Mouse (Mus musculus) myocyte (in vitro differentiated cells): ENCODE measurements around the gene Celf3. TPM values are rescaled to one million over a fixed set of nuclear protein-coding genes. Genes with fewer than 3 reads are reported as not detected.

ENCODE experiments used
- H3K27me3 ChIP-seq: one replicate; pipeline ENCODE4 v1.6.1; 2011; ENCODE audit not compliant: control insufficient read depth, insufficient read depth, insufficient read length
- H3K36me3 ChIP-seq: one replicate; pipeline ENCODE4 v1.6.1; 2011; ENCODE audit not compliant: control insufficient read depth, insufficient read depth
- H3K4me2 ChIP-seq: one replicate; pipeline ENCODE4 v1.6.1; 2011; ENCODE audit warnings: low read depth, control low read depth
- H3K4me3 ChIP-seq: one replicate; pipeline ENCODE4 v1.5.1; 2011; ENCODE audit warnings: mild to moderate bottlenecking, control low read depth, moderate library complexity
- H3K79me2 ChIP-seq: one replicate; pipeline ENCODE4 v1.6.1; 2011; ENCODE audit not compliant: control insufficient read depth, insufficient read depth
- H3ac ChIP-seq: one replicate; pipeline ENCODE4 v1.6.1; 2011; ENCODE audit not compliant: control insufficient read depth, insufficient read length
- CEBPB ChIP-seq: IDR thresholded peaks from 2 replicates; pipeline ENCODE4 v1.6.1; 2011; ENCODE audit warnings: mild to moderate bottlenecking, moderate library complexity; ENCODE audit not compliant: poor library complexity, insufficient read depth, severe bottlenecking
- E2F4 ChIP-seq: IDR thresholded peaks from one replicate; pipeline ENCODE4 v1.6.1; 2011; ENCODE audit warnings: mild to moderate bottlenecking, control low read depth, moderate library complexity; ENCODE audit not compliant: insufficient read depth
- MAX ChIP-seq: IDR thresholded peaks from one replicate; pipeline ENCODE4 v1.6.1; 2011; ENCODE audit warnings: low read depth, mild to moderate bottlenecking, control low read depth
- MYOD1 ChIP-seq, 3 experiments: IDR thresholded peaks; one replicate each; pipeline ENCODE4 v1.6.1; 2011; ENCODE audit warnings: control low read depth in 2 of 3, low read depth in 2 of 3, mild to moderate bottlenecking in 2 of 3, moderate library complexity in 1 of 3; ENCODE audit not compliant: insufficient read length in 2 of 3, control insufficient read depth in 1 of 3
- MYOG ChIP-seq, 3 experiments: IDR thresholded peaks; one replicate each; pipeline ENCODE4 v1.6.1; 2011; ENCODE audit warnings: control low read depth in 2 of 3, low read depth in 2 of 3, mild to moderate bottlenecking in 2 of 3; ENCODE audit not compliant: insufficient read length in 2 of 3, control insufficient read depth in 1 of 3, insufficient read depth in 1 of 3
- POLR2A ChIP-seq: IDR thresholded peaks from one replicate; pipeline ENCODE4 v1.6.1; 2011; ENCODE audit warnings: low read depth, mild to moderate bottlenecking, control low read depth, moderate library complexity; ENCODE audit not compliant: insufficient read length
- POLR2AphosphoS2 ChIP-seq: IDR thresholded peaks from one replicate; pipeline ENCODE4 v1.6.1; 2011; ENCODE audit warnings: low read depth, control low read depth; ENCODE audit not compliant: insufficient read length
- REST ChIP-seq: IDR thresholded peaks from one replicate; pipeline ENCODE4 v1.6.1; 2011; ENCODE audit warnings: mild to moderate bottlenecking, control low read depth, moderate library complexity; ENCODE audit not compliant: insufficient read depth, insufficient read length
- SRF ChIP-seq: IDR thresholded peaks from one replicate; pipeline ENCODE4 v1.6.1; 2011; ENCODE audit warnings: low read depth; ENCODE audit not compliant: control insufficient read depth, insufficient read length
- TCF12 ChIP-seq: IDR thresholded peaks from one replicate; pipeline ENCODE4 v1.6.1; 2011; ENCODE audit warnings: mild to moderate bottlenecking, control low read depth; ENCODE audit not compliant: poor library complexity, insufficient read depth, severe bottlenecking
- TCF3 ChIP-seq: IDR thresholded peaks from one replicate; pipeline ENCODE4 v1.6.1; 2011; ENCODE audit warnings: low read depth, control low read depth; ENCODE audit not compliant: insufficient read length
- USF1 ChIP-seq: IDR thresholded peaks from one replicate; pipeline ENCODE4 v1.6.1; 2011; ENCODE audit warnings: low read depth, mild to moderate bottlenecking, control low read depth, moderate library complexity
- polyA plus RNA-seq: library from polyadenylated mRNA; unstranded; fragments of >200 nt; fragmentation: generic; extraction: Trizol; gene quantifications from one replicate; pipeline ENCODE4 v1.2.1, GENCODE M21; 2012; ENCODE audit warnings: missing spikeins

The Celf3 gene
- polyA plus RNA-seq, 1 experiment = 0.11 TPM

- Histone ChIP-seq H3K79me2 (no peaks in the 10 kb centered on the region), H3K27me3 (no peaks in the 10 kb centered on the region), H3K36me3 (no peaks in the 10 kb centered on the region), H3K4me2 (no peak overlapping the region), H3K4me3 (no peak overlapping the region), H3ac (no peak overlapping the region)
- TF ChIP-seq POLR2AphosphoS2 = no peak
Measured at GRCm38 (mm10) chr3:94477444-94477843, 651 bp upstream of the Celf3 start.

- no peaks in the 10 kb centered on the region for H3K79me2 ChIP-seq
- H3K27me3 ChIP-seq = no peaks in the 10 kb centered on the region
- no peaks in the 10 kb centered on the region for H3K36me3 ChIP-seq
- no peak overlapping the region for H3K4me2 ChIP-seq
- H3K4me3 ChIP-seq = no peak overlapping the region
- no peak overlapping the region for H3ac ChIP-seq
- TF ChIP-seq USF1 (no peak), MYOG (IDR thresholded peaks at IDR 0.05; ENCODE audit: control insufficient read depth in 1 of 3, insufficient read depth in 1 of 3, insufficient read length in 2 of 3, low read depth in 2 of 3) (no peak), MYOD1 (IDR thresholded peaks at IDR 0.05; ENCODE audit: control insufficient read depth in 1 of 3, insufficient read length in 2 of 3, low read depth in 2 of 3) (no peak), E2F4 (no peak), TCF12 (no peak), MAX (no peak), REST (no peak), SRF (no peak), TCF3 (no peak), CEBPB (no peak), POLR2A (no peak), POLR2AphosphoS2 (no peak)
Measured at GRCm38 (mm10) chr3:94478591-94479169, 585 bp downstream of the Celf3 start.

- H3ac ChIP-seq = no peak overlapping the region
- TF ChIP-seq REST (peak; percentile 44), SRF (no peak)
- H3K79me2 ChIP-seq = no peaks in the 10 kb centered on the region
- no peak overlapping the region for H3K4me2 ChIP-seq
- no peaks in the 10 kb centered on the region for H3K36me3 ChIP-seq
- H3K27me3 ChIP-seq = no peaks in the 10 kb centered on the region
- H3K4me3 ChIP-seq = no peak overlapping the region
Measured at GRCm38 (mm10) chr3:94479564-94479963, 1.5 kb downstream of the Celf3 start.

GRCm38 (mm10) chr3:94480291-94480884 is 2.3 kb downstream of the Celf3 start, which contains the start of gene Riiad1:
Gene Riiad1 (minus strand): TSS chr3:94480341.
- H3K36me3 ChIP-seq = no peaks in the 10 kb centered on the region
- no peaks in the 10 kb centered on the region for H3K79me2 ChIP-seq
- TF ChIP-seq SRF (no peak), MAX (no peak), E2F4 (no peak), TCF12 (no peak), USF1 (no peak), MYOG (IDR thresholded peaks at IDR 0.05; ENCODE audit: control insufficient read depth in 1 of 3, insufficient read depth in 1 of 3, insufficient read length in 2 of 3, low read depth in 2 of 3) (no peak), REST (no peak), TCF3 (no peak), CEBPB (no peak), POLR2A (no peak), POLR2AphosphoS2 (no peak), MYOD1 (IDR thresholded peaks at IDR 0.05; ENCODE audit: control insufficient read depth in 1 of 3, insufficient read length in 2 of 3, low read depth in 2 of 3) (no peak)
- no peak within 1 kb of the TSS for H3ac ChIP-seq
- H3K27me3 ChIP-seq = no peaks in the 10 kb centered on the region
- H3K4me3 ChIP-seq = no peak within 1 kb of the TSS
- no peak within 1 kb of the TSS for H3K4me2 ChIP-seq

GRCm38 (mm10) chr3:94481429-94481828 is 3.3 kb downstream of the Celf3 start:
- Histone ChIP-seq H3K27me3 (no peaks in the 10 kb centered on the region), H3K4me2 (no peak overlapping the region), H3ac (no peak overlapping the region), H3K4me3 (no peak overlapping the region), H3K36me3 (no peaks in the 10 kb centered on the region), H3K79me2 (no peaks in the 10 kb centered on the region)
- no peak for TF ChIP-seq MAX
- no peak for TF ChIP-seq USF1
- no peak for TF ChIP-seq MYOG (IDR thresholded peaks at IDR 0.05; ENCODE audit: control insufficient read depth in 1 of 3, insufficient read depth in 1 of 3, insufficient read length in 2 of 3, low read depth in 2 of 3)
